Mouse (Mus musculus) liver, embryonic 16.5 days (tissue): ENCODE measurements around the gene Rbms2. TPM values are rescaled to one million over a fixed set of nuclear protein-coding genes. Genes with fewer than 3 reads are reported as not detected.

ENCODE experiments used
- ATAC-seq: fragments of 200-750 bp; cut with Nextera tagmentation; 2 replicates; pipeline ENCODE4 v1.8.0; 2017; ENCODE audit warnings: low read depth, mild to moderate bottlenecking, moderate number of reproducible peaks, moderate library complexity
- H3K27ac ChIP-seq: fragments of 300-500 bp; sonication (generic); 2 replicates; pipeline ENCODE4 v1.5.1; 2014; ENCODE audit warnings: mild to moderate bottlenecking, low read length
- H3K27me3 ChIP-seq: fragments of 300-500 bp; sonication (generic); 2 replicates; pipeline ENCODE4 v1.6.1; 2014; ENCODE audit warnings: low read depth, low read length, mixed read lengths; ENCODE audit not compliant: control insufficient read depth, insufficient read depth
- H3K36me3 ChIP-seq: fragments of 300-500 bp; sonication (generic); 2 replicates; pipeline ENCODE4 v1.6.1; 2014; ENCODE audit warnings: mild to moderate bottlenecking; ENCODE audit not compliant: control insufficient read depth, insufficient read depth
- H3K4me1 ChIP-seq: fragments of 300-500 bp; sonication (generic); 2 replicates; pipeline ENCODE4 v1.6.1; 2014; ENCODE audit warnings: low read depth, low read length, mixed read lengths; ENCODE audit not compliant: control insufficient read depth
- H3K4me2 ChIP-seq: fragments of 300-500 bp; sonication (generic); 2 replicates; pipeline ENCODE4 v1.6.1; 2014; ENCODE audit warnings: low read depth, low read length, mixed read lengths
- H3K4me3 ChIP-seq: fragments of 300-500 bp; sonication (generic); 2 replicates; pipeline ENCODE4 v1.5.1; 2014; ENCODE audit warnings: low read depth, mild to moderate bottlenecking, low read length
- H3K9ac ChIP-seq: fragments of 300-500 bp; sonication (generic); 2 replicates; pipeline ENCODE4 v1.6.1; 2014; ENCODE audit warnings: low read depth, low read length
- H3K9me3 ChIP-seq: fragments of 300-500 bp; sonication (generic); replicated peaks from 2 replicates; pipeline ENCODE4 v1.6.1; 2016; ENCODE audit warnings: low read length; ENCODE audit not compliant: control insufficient read depth
- WGBS: fragments of 180-500 bp; shearing (Covaris S2); extraction: QIAGEN DNeasy Blood & Tissue Kit; methylation state at CpG from one replicate; pipeline ENCODE4 v1.1.7; 2014; ENCODE audit not compliant: insufficient replicate concordance; 5-methylcytosine and 5-hydroxymethylcytosine counted together
- polyA plus RNA-seq: library from polyadenylated mRNA; unstranded; fragments of >200 nt; fragmentation: Nextera tagmentation; extraction: Ambion mirVana; gene quantifications from 2 replicates; pipeline ENCODE4 v1.2.1, GENCODE M21; 2015

Gene Rbms2
- polyA plus RNA-seq, 1 experiment from 2014 or later = 7.3 TPM

DNA sequence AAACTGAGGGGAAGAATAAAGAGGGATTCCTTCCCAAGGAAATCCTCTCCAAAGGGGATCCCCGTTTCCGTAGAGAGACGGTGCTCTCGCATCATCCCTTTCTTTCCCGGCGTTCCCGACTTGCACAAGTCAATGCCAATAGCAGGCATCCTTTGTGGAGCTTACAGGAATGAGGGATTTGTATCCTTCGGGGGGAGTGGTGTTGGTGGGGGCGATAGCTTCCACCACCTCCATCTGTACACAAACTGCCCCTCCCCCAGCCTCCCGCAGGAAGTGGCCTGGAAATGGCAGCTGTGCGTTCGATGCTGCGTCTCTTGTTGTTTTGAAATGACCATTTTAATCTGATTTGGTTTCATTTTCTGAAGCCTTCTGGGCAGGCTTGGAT lies 82.5 kb downstream of the Rbms2 start:
- Histone ChIP-seq H3K9me3 (no peaks in the 10 kb centered on the region), H3K4me2 (peak overlapping the region; percentile 87), H3K4me1 (peaks cover 47% of the 10 kb centered on the region), H3K9ac (peak overlapping the region; percentile 87), H3K36me3 (no peaks in the 10 kb centered on the region), H3K4me3 (peak overlapping the region; percentile 85), H3K27me3 (no peaks in the 10 kb centered on the region), H3K27ac (peak overlapping the region; percentile 59)
- WGBS = under 1% methylated on average over 13 of the region's 13 CpGs
- no peak for ATAC-seq

DNA sequence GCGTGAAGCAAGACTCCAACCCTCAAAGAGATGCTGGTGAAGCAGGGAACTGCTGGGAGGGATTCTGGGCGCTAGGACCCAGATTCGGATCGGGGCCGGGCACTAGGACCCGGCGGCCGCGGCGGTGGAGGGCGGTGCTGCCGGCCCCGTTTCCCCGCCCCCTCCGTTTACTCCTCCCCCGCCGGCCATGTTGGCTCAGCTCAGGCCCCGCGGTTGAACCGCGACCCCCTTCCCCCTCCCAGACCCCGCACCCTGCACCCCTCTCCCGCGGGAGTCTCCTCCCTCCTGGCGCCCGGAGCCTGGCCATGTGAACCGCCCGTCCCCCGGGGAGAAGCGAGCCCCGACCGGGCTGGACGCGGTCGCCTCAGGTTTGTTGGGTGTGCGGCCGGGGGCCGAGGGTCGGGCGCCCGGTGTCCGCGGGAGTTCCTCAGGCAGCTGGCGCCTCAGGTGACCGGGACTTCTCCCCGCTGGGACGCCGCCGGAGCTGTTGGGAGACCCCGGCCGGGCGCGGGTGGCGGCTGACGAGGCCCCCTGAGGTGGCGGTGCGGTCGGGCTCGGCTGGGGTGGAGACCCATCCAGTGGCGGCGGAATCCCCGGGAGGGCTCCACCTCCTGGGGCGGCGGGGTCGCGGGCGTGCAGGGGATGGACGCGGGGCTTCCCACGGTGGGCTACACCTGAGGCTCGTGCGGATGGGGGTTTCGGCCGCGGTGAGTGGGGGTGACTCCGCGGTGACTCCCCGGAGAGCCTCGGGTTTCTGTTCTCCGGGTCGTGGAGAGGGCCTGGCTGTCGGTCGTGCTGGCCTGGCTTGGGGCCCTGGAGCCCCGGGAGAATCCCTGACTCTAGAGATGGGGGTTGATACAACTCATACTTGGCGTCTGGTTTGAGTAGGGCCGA lies 83.2 kb downstream of the Rbms2 start:
- peak overlapping the region; percentile 85 for H3K4me3 ChIP-seq
- H3K9me3 ChIP-seq = no peaks in the 10 kb centered on the region
- peaks cover 48% of the 10 kb centered on the region for H3K4me1 ChIP-seq
- peak overlapping the region; percentile 63 for H3K27ac ChIP-seq
- peak overlapping the region; percentile 87 for H3K4me2 ChIP-seq
- ATAC-seq = peak; percentile 54
- H3K9ac ChIP-seq = peak overlapping the region; percentile 87
- no peaks in the 10 kb centered on the region for H3K27me3 ChIP-seq
- no peaks in the 10 kb centered on the region for H3K36me3 ChIP-seq
- under 1% methylated on average over 77 of the region's 86 CpGs for whole genome bisulfite sequencing

DNA sequence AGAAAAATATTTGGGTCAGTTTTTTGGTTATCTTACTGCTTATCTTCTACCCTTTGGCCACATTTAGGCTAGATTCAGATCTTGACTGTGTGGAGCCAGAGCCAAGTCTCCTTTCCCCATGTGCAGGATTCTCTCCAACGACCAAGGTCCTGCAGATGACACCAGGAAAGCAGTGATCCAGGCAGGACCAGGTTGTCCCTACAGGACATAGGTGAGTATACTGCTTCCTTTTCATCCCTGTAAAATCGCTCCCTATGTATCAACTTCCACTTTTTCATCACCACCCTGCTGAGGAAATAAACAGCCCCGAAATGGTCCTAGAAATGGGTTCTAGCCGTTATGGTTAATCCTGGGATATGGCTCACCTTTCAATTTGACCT lies 83.8 kb downstream of the Rbms2 start:
- ATAC-seq = no peak
- 9% methylated on average over 4 of the region's 4 CpGs for WGBS
- H3K4me1 ChIP-seq = peaks cover 52% of the 10 kb centered on the region
- peak overlapping the region; percentile 35; the same call in 1 of the 2 replicates for H3K9ac ChIP-seq
- H3K27ac ChIP-seq = peak overlapping the region; percentile 63
- no peaks in the 10 kb centered on the region for H3K27me3 ChIP-seq
- H3K4me2 ChIP-seq = peak overlapping the region; percentile 63
- no peaks in the 10 kb centered on the region for H3K9me3 ChIP-seq
- peak overlapping the region; percentile 85 for H3K4me3 ChIP-seq
- no peaks in the 10 kb centered on the region for H3K36me3 ChIP-seq

DNA sequence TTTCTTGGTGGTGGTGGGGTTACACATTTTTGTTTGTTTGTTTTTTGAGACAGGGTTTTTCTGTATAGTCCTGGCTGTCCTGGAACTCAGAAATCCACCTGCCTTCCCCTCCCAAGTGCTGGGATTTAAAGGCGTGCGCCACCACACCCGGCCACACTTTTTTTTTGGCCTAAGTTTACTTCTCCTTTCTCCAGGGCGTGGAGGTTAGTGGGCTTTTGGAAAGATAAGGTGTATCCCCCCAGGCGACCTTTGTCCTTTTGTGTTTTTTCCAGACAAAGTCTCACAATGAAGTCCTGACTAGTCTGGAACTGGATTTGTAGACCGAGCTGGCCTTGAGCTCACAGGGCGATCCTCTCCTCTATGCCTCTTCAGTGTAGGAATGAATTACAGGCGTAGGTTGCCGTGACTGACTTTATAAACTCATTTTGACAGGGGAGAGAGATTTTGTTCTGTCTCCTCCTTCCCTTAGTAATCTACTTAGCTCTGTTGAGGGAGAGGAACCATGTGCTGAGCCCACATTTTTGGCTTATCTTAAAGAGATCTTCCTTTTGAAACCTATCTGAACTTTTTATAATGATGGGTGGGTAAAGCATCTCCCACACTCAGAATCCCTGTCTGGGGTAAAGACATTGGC lies 85.0 kb downstream of the Rbms2 start:
- H3K9ac ChIP-seq = peak overlapping the region; percentile 93
- peaks cover 62% of the 10 kb centered on the region for H3K4me1 ChIP-seq
- WGBS = 19% methylated on average over 9 of the region's 9 CpGs

DNA sequence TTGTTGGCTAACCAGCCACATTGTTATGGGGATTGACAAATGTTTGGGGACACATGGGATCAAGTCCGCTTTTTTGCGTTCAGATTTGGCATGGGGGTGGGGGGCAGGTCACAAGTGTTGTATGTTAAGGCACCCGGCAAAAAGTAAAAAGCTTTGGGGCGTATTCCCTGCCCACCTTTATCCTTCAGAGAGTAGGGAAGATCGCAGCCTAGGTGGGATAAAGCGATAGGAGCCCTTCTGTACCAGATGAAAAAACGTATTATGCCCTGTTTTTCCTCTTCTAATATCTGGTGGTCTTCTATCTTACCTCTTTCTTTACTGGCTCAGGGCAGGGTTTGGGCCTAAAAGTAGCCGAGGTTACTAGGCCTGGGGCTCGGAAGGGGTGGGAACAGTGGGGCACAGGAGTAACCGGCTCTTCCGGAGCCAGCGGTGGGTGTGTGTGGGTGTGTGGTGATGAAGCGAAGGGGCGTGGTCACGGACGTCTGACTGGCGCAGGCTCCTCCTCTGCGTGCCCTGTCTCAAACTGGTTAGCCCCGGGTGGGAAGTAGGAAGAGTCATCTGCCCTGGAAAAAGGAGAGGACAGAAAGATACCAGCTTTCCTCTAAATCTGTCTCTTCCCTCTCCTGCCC lies 85.6 kb downstream of the Rbms2 start:
- H3K27ac ChIP-seq = peak overlapping the region; percentile 98

More for the DNA sequence above, 85.0 kb downstream of the Rbms2 start:
- Histone ChIP-seq H3K9me3 (no peaks in the 10 kb centered on the region), H3K27me3 (no peaks in the 10 kb centered on the region), H3K4me2 (peak overlapping the region; percentile 82), H3K36me3 (peaks cover 3% of the 10 kb centered on the region; the same call in 1 of the 2 replicates), H3K4me3 (peak overlapping the region; percentile 85), H3K27ac (peak overlapping the region; percentile 98)
- ATAC-seq = no peak

DNA sequence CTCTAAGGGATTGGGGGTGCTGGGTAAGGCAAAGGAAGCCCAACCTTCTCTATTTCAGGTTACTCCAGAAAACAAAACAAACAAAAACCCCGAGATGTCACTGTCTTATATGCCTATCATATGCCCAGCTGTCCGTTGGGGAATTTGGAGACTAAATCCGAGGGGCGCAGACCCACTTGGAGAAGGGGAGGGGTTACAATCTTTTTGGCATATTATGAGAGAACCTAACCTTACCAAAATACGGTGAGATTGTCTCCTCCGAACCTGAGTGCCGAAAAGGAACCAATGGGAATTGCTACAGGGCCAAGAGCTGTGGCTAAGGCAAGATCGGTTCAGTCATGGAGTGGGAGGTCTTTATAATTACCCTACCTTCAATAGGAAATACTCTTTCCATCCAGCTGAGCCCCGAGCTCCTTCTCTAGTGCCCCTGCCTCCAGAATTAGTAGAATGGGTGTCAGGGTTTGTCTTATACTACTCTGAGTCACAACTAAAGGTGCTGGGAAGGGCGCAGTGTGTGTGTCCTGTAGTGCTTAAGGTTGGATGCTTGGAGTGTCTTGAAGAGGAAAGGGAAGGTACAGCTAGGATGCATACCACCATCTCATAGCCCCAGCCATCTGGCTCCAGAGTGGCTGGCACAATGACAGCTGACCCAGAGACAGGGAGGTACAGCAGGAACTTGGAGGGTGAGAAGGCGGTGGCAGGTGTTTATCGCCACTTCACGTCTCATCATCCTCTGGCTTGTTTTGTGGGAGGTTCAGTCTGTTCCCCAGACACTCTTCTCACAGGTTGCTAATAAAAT lies 86.4 kb downstream of the Rbms2 start:
- Histone ChIP-seq H3K27me3 (no peaks in the 10 kb centered on the region), H3K9ac (peak overlapping the region; percentile 93), H3K4me1 (peaks cover 63% of the 10 kb centered on the region), H3K27ac (peak overlapping the region; percentile 98), H3K4me2 (peak overlapping the region; percentile 82), H3K9me3 (no peaks in the 10 kb centered on the region), H3K36me3 (peaks cover 17% of the 10 kb centered on the region), H3K4me3 (peak overlapping the region; percentile 85)
- WGBS = 24% methylated on average over 13 of the region's 13 CpGs
- peak; percentile 30 for ATAC-seq

More for the DNA sequence above, 85.6 kb downstream of the Rbms2 start:
- ATAC-seq = peak; percentile 72
- Histone ChIP-seq H3K4me1 (peaks cover 62% of the 10 kb centered on the region), H3K27me3 (no peaks in the 10 kb centered on the region), H3K9me3 (no peaks in the 10 kb centered on the region), H3K36me3 (peaks cover 9% of the 10 kb centered on the region), H3K9ac (peak overlapping the region; percentile 93), H3K4me3 (peak overlapping the region; percentile 85), H3K4me2 (peak overlapping the region; percentile 82)
- 10% methylated on average over 19 of the region's 19 CpGs for WGBS

DNA sequence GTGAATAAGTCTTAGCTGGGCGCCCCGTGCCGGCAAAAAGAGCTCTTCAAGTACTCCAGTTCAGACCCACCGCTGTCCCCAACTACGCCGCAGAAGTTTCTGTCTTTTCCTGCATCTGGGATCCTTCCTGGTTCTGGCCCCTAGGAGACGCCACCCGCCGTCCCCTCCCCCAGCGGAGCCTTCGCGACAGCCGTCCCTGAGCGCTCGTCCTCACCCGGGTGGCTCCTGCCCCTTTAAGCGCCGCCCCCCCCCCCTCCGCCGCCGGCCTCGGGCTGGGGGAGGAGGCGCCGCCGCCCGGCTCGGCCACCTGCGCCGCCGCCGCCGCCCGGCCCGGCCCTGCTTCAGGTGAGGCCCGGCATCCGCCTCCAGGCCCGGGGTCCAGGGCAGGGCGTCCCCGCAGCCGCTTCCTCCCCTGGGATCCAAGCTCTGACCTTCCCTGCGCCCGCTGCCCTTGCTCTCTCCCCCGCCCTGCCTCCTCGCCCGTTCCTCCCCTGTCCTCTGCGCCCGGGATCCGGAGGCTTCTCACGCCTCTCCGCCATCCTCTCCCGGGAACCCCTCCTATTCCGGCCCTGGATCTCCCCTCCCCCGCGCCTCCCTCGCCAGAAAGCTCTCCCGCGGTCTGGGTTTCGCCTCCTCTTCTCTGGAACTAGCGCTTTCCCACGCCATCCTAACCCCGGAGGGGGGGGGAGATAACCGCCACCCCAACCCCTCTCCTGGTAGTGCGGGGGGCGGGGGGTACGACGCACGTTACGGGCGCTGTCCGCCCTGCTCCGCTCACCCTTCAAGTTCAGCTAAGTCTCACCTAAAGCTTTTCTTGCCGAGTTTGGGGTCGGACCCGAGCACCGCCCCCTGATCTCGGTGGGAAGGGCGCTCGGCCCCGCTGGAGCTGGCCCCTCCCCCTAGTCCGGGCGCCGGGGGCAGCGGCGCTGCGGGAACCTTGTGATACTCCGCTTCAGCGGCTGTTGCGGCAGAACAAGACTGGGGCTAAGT lies 87.3 kb downstream of the Rbms2 start:
- H3K4me2 ChIP-seq = peak overlapping the region; percentile 82
- peak overlapping the region; percentile 98 for H3K27ac ChIP-seq
- no peaks in the 10 kb centered on the region for H3K27me3 ChIP-seq
- no peaks in the 10 kb centered on the region for H3K9me3 ChIP-seq
- peaks cover 54% of the 10 kb centered on the region for H3K4me1 ChIP-seq
- peaks cover 26% of the 10 kb centered on the region for H3K36me3 ChIP-seq
- H3K9ac ChIP-seq = peak overlapping the region; percentile 93
- peak; percentile 33 for ATAC-seq
- H3K4me3 ChIP-seq = peak overlapping the region; percentile 85
- WGBS = under 1% methylated on average over 68 of the region's 88 CpGs
